Mouse (Mus musculus) liver, adult (tissue): Measurements from ENCODE around the gene Sytl4.

Experiments used
- GATA4 ChIP-seq: IDR thresholded peaks from 2 replicates; pipeline ENCODE4 v1.6.1; 2014; ENCODE audit warnings: mild to moderate bottlenecking, low read length; ENCODE audit not compliant: insufficient replicate concordance

Sytl4 gene

DNA sequence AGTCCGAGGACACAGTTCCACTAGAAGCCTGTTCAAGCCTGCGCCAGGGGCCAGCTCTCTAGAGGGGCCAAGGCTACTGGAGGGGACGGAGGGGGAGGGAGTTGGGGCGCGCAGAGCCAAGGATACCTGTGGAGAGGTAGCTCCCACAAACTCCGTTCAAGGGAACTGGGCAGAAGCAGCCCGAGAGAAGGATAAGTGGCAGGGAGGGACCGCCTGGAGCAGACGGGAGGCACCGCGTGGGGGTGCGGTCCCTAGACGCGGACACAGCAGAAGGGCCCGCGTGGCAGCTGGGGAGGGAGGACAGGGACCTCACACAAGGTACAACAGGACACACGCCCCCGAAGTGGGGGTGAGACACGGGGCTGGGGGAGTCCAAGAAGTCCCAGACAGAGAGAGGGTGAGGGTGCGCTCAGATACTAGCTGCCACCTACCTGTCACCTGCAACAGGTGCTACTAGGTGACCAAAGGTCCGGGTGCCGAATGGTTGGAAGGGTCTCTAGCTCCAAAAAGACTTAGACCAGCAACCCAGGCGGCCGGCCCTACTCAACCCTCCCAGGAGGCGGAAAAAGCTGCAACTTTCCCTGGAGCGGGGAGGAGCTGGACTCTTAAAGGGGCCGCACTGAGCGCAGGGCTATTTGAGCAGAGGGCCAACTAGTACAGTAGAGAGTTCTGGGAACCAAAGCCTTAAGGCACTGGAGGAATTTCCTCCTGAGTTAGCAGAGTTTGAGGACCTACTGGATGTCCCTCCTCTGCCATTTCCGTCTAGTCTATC lies at the start of gene Sytl4:
Gene Sytl4 (minus strand): TSS at position 582 of the 772 bp plus-strand sequence.
- no peak for TF ChIP-seq GATA4

DNA sequence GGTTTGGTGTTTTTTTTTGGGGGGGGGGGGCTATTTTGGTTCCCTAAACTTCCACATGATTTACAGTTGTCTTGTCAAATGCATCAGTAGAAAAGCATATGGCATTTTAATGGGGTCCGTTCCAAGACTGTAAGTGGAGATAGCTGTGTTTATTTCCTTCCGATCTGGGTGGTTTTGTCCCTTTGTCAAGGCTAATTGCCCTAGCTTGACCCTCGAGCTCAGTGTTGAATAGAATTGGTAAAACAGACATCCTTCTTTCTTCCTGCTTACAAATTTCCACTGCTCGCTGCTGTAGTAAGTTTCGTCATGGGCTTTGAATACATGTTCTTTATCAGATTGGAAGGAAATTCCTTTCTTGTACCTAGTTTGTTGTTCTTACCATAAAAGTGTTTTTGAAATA lies 39.1 kb upstream of the Sytl4 start:
- TF ChIP-seq GATA4: no peak

- TF ChIP-seq GATA4: no peak
These were observed 37.4 kb upstream of the Sytl4 start for GRCm38 (mm10) chrX:134019005-134019404.

- no peak for TF ChIP-seq GATA4
These were observed 14.3 kb upstream of the Sytl4 start for GRCm38 (mm10) chrX:133995866-133996265.

- no peak for TF ChIP-seq GATA4
These were observed 17.0 kb downstream of the Sytl4 start for GRCm38 (mm10) chrX:133964615-133965014.

DNA sequence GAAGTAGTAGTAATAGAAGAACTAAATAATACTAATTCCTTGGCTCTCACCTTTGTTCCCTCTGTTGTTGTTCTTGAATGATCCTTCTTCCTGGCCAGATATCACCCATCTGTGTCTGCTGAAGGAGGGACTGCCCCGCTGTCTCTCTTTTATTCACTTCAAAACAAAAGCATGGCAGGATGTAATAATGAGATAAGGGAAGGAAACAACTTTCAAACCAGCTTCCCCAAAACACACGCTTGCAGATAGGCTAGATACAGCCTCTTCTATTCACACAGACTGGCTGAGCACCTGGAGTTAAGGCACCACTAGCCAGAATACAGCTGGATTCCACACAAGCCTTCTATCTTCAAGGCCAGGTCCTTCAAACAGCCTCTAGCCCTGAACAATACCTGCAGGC lies 21.0 kb downstream of the Sytl4 start:
- no peak for TF ChIP-seq GATA4

DNA sequence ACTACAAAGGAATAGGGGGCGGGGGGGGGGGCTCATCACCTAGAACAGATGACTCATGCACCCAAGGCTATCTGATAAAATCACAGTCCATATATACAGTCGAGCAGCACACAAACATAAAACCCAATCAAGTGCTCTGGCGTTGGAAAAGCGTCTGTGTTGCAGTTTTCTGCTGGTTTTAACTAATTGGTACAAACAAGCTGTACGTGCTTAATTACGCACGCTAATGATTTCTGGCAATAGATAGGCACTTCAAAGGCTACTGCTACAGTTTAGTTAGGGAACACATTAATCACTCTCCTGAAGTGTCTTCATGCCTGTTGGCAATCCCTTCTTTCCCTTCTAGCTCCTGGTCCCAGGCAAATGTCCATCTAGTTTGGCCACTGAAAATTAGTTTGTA lies 27.0 kb downstream of the Sytl4 start:
- no peak for TF ChIP-seq GATA4

- TF ChIP-seq GATA4: no peak
These were observed 34.2 kb downstream of the Sytl4 start for GRCm38 (mm10) chrX:133947427-133947826.

DNA sequence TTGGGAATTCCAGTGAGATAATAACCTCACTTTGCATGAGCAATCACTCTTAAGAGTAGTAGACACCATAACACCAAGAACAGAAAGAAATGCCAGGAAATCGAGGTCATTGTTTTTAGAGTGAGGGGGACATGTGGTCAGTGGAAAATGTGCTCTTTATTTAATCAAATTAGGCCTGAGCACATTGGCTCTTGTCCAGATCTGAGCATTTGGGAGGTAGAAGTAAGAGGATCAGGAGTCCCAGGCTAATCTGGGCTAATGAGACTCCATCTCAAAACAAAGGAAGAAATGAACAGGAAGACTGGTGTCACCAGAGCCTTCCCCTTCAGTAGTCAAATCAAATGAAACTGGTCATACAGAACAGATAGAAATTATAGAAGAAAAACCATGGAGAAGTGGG lies 42.1 kb downstream of the Sytl4 start:
- TF ChIP-seq GATA4: no peak

GRCm38 (mm10) chrX:133936605-133937225 lies 44.9 kb downstream of the Sytl4 start:
- TF ChIP-seq GATA4: no peak

GRCm38 (mm10) chrX:133931302-133932013 lies 50.2 kb downstream of the Sytl4 start:
- TF ChIP-seq GATA4: no peak

DNA sequence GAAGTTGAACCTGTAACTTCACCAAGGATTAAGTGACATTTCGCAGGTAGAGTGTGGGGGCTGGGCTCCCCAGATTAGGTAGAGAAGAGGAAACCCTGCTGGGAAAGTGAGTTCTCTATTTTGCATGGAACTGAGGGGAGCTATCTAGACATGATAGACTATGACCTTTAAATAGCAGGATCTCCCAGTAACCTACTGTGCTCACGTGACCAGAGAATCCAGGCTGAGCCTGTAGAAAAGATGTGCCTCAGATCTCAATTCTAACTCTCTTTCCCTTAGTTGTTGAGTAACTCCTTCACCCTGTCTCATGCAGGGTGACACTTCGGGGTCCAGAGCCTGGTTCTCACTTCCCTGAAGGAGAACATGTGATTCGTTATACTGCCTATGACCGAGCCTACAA lies 54.9 kb downstream of the Sytl4 start:
- no peak for TF ChIP-seq GATA4

- TF ChIP-seq GATA4: no peak
These were observed 60.4 kb downstream of the Sytl4 start for GRCm38 (mm10) chrX:133921187-133921586.

DNA sequence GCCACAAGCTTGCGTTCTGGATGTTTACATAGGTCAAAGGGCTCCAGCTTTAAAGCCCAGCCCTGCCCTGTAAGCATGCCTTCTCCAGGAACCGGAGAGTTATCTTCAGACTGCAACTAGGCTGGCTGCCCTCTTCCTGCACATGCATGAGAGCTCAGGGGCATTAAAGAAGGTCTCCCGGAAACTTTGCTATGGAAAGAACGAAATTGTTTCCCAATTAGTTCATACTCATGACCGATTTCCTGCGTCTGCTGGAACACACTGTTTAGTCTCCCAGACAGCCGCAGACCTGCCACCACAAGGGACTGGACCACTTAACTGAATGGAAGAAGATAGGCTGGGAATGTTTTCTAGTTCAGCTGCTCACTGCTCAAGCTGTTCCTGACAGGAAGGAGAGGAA lies 67.4 kb downstream of the Sytl4 start:
- no peak for TF ChIP-seq GATA4

- TF ChIP-seq GATA4: no peak
These were observed 68.6 kb downstream of the Sytl4 start for GRCm38 (mm10) chrX:133913006-133913405.
